Mouse (Mus musculus) midbrain, postnatal 0 days (tissue): Measurements from ENCODE around the gene Dhx33. TPM values are rescaled to one million over a fixed set of nuclear protein-coding genes. Genes with fewer than 3 reads are reported as not detected.

Experiments
- ATAC-seq: fragments of 200-750 bp; cut with Nextera tagmentation; 2 replicates; pipeline ENCODE4 v1.8.0; 2017; ENCODE audit warnings: moderate number of reproducible peaks, mild to moderate bottlenecking, moderate TSS enrichment, moderate library complexity; ENCODE audit not compliant: low FRiP score
- DNase-seq: peaks from one replicate; pipeline ENCODE4 v3.0.0-alpha.2; 2015; ENCODE audit warnings: low spot score
- H3K27ac ChIP-seq: fragments of 300-500 bp; sonication (generic); 2 replicates; pipeline ENCODE4 v1.5.1; 2014; ENCODE audit warnings: low read depth, mild to moderate bottlenecking, low read length, mixed read lengths
- H3K27me3 ChIP-seq: fragments of 300-500 bp; sonication (generic); 2 replicates; pipeline ENCODE4 v1.6.1; 2014; ENCODE audit warnings: low read length, control low read depth, mixed read lengths; ENCODE audit not compliant: insufficient read depth
- H3K36me3 ChIP-seq: fragments of 300-500 bp; sonication (generic); 2 replicates; pipeline ENCODE4 v1.6.1; 2014; ENCODE audit warnings: low read length, control low read depth, mixed read lengths; ENCODE audit not compliant: insufficient read depth
- H3K4me1 ChIP-seq: fragments of 300-500 bp; sonication (generic); 2 replicates; pipeline ENCODE4 v1.6.1; 2014; ENCODE audit warnings: mild to moderate bottlenecking, control low read depth, antibody characterized with exemption, low read length, mixed read lengths; ENCODE audit not compliant: insufficient read depth
- H3K4me2 ChIP-seq: fragments of 300-500 bp; sonication (generic); 2 replicates; pipeline ENCODE4 v1.6.1; 2014; ENCODE audit warnings: low read depth, mild to moderate bottlenecking, low read length, mixed read lengths; ENCODE audit not compliant: poor library complexity, severe bottlenecking
- H3K4me3 ChIP-seq: fragments of 300-500 bp; sonication (generic); 2 replicates; pipeline ENCODE4 v1.5.1; 2014; ENCODE audit warnings: low read depth, mild to moderate bottlenecking, low read length, moderate library complexity
- H3K9ac ChIP-seq: fragments of 300-500 bp; sonication (generic); replicated peaks from 2 replicates; pipeline ENCODE4 v1.6.1; 2014; ENCODE audit warnings: mild to moderate bottlenecking, low read length, moderate library complexity, mixed read lengths; ENCODE audit not compliant: poor library complexity, severe bottlenecking
- H3K9me3 ChIP-seq: fragments of 300-500 bp; sonication (generic); 2 replicates; pipeline ENCODE4 v1.6.1; 2016; ENCODE audit warnings: low read length, control low read depth
- CTCF ChIP-seq: IDR thresholded peaks from 2 replicates; pipeline ENCODE4 v1.5.1; 2016; ENCODE audit warnings: antibody characterized with exemption, mild to moderate bottlenecking
- WGBS: fragments of 180-500 bp; shearing (Covaris S2); extraction: QIAGEN DNeasy Blood & Tissue Kit; methylation state at CpG from one replicate; pipeline ENCODE4 v1.1.7; 2014; 5-methylcytosine and 5-hydroxymethylcytosine counted together
- polyA plus RNA-seq: library from polyadenylated mRNA; unstranded; fragments of >200 nt; fragmentation: Nextera tagmentation; extraction: Ambion mirVana; gene quantifications from 2 replicates; pipeline ENCODE4 v1.2.1, GENCODE M21; 2015
- total RNA-seq: library from RNA; depleted of rRNA; stranded (reverse); fragments of >200 nt; gene quantifications from 2 replicates; pipeline ENCODE4 v1.2.3, GENCODE M21; 2014

The Dhx33 gene
- total and polyA plus RNA-seq, 2 experiments from 2014 or later = 10.1 to 24.0 TPM

GRCm38 (mm10) chr11:70980232-70980631 lies 24.0 kb downstream of the Dhx33 start:
- TF ChIP-seq CTCF = no peak
- Histone ChIP-seq H3K4me3 (no peak overlapping the region), H3K36me3 (peaks cover 43% of the 10 kb centered on the region), H3K4me1 (no peaks in the 10 kb centered on the region), H3K27me3 (no peaks in the 10 kb centered on the region), H3K4me2 (no peak overlapping the region), H3K9ac (no peak overlapping the region), H3K27ac (no peak overlapping the region), H3K9me3 (no peaks in the 10 kb centered on the region)
- no peak for ATAC-seq
- 89% methylated on average over 6 of the region's 6 CpGs for WGBS
- no peak for DNase-seq

DNA sequence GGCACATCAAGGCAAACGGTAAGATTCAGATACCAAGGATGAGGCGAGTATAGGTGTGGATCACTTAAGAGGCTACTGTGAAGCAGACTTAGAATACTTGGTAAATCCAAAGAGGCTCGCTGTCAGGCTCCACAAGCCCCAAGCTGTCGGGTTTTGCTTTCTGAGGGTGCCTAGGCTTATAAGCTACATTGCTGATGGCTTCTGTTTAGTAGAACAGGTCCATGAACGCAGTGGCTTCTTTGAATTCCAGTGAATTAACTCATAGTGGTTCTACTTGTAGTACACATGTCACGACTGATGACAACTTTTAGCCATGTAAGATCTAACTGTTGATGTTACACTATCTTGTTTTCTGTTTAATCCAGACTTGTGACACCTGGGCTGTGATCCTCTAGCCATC lies 26.9 kb downstream of the Dhx33 start:
- WGBS = 95% methylated on average over 6 of the region's 6 CpGs
- TF ChIP-seq CTCF = no peak
- Histone ChIP-seq H3K9me3 (no peaks in the 10 kb centered on the region), H3K27me3 (no peaks in the 10 kb centered on the region), H3K27ac (no peak overlapping the region), H3K4me1 (no peaks in the 10 kb centered on the region), H3K36me3 (peaks cover 53% of the 10 kb centered on the region), H3K4me2 (no peak overlapping the region), H3K9ac (no peak overlapping the region), H3K4me3 (no peak overlapping the region)
- DNase-seq (no peak), ATAC-seq (no peak)

DNA sequence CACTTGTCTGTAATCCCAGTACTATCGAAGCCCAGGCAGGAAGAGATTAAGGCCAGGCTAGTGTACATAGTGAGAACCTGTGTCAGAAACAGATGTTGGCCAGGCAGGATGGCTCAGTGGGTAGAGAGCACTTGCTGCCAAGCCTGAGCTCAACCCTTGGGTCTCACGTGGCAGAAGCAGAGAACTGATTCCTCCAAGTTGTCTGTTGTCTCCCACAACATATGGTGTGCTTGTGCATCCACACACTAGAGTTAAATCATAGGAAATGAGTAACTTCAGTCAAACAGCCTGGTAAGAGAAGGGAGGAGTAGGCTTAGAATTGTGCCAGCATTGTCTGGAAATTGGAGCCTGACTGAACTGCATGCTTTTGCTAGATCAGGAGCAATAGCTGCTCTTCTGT lies 29.0 kb downstream of the Dhx33 start:
- Histone ChIP-seq H3K9ac (no peak overlapping the region), H3K4me1 (no peaks in the 10 kb centered on the region), H3K27me3 (no peaks in the 10 kb centered on the region), H3K4me2 (no peak overlapping the region), H3K27ac (no peak overlapping the region), H3K4me3 (no peak overlapping the region), H3K36me3 (peaks cover 43% of the 10 kb centered on the region), H3K9me3 (no peaks in the 10 kb centered on the region)
- DNase-seq (no peak), ATAC-seq (no peak)
- TF ChIP-seq CTCF = no peak
- WGBS = 78% methylated on average over 2 of the region's 2 CpGs

DNA sequence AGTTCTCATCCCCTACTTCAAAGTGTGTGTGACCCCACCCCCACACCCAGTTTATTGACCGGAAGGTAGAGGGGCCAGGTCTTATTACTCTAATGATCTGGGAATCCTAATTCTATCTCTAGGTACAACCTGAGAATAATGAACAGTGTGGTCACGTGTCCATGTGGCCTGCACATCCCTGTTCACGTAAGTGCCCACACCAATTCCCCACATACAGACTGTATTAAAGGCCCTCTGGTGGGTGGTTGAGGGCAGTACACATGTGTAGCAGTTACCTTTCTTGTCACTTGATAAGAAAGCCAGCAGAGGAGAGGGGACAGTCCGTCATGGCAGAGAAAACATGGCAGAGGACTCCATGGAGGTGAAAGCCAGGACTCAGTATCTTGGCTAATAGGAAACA lies 30.3 kb downstream of the Dhx33 start:
- no peak overlapping the region for H3K9ac ChIP-seq
- WGBS = 71% methylated on average over 4 of the region's 4 CpGs
- peaks cover 38% of the 10 kb centered on the region for H3K36me3 ChIP-seq
- H3K27ac ChIP-seq = no peak overlapping the region
- H3K4me1 ChIP-seq = no peaks in the 10 kb centered on the region
- TF ChIP-seq CTCF = peak; percentile 61
- ATAC-seq = no peak
- no peaks in the 10 kb centered on the region for H3K9me3 ChIP-seq
- H3K4me3 ChIP-seq = no peak overlapping the region
- no peak overlapping the region for H3K4me2 ChIP-seq
- no peaks in the 10 kb centered on the region for H3K27me3 ChIP-seq
- peak; percentile 33 for DNase-seq

- no peaks in the 10 kb centered on the region for H3K9me3 ChIP-seq
- no peaks in the 10 kb centered on the region; the same call in 1 of the 2 replicates for H3K4me1 ChIP-seq
- H3K4me2 ChIP-seq = no peak overlapping the region
- H3K27me3 ChIP-seq = no peaks in the 10 kb centered on the region
- H3K27ac ChIP-seq = no peak overlapping the region
- 59% methylated on average over 1 of the region's 1 CpGs for WGBS
- TF ChIP-seq CTCF = no peak
- peaks cover 27% of the 10 kb centered on the region for H3K36me3 ChIP-seq
- ATAC-seq (no peak), DNase-seq (no peak)
- H3K9ac ChIP-seq = no peak overlapping the region
- H3K4me3 ChIP-seq = no peak overlapping the region
These were observed 31.7 kb downstream of the Dhx33 start for GRCm38 (mm10) chr11:70972586-70972985.

DNA sequence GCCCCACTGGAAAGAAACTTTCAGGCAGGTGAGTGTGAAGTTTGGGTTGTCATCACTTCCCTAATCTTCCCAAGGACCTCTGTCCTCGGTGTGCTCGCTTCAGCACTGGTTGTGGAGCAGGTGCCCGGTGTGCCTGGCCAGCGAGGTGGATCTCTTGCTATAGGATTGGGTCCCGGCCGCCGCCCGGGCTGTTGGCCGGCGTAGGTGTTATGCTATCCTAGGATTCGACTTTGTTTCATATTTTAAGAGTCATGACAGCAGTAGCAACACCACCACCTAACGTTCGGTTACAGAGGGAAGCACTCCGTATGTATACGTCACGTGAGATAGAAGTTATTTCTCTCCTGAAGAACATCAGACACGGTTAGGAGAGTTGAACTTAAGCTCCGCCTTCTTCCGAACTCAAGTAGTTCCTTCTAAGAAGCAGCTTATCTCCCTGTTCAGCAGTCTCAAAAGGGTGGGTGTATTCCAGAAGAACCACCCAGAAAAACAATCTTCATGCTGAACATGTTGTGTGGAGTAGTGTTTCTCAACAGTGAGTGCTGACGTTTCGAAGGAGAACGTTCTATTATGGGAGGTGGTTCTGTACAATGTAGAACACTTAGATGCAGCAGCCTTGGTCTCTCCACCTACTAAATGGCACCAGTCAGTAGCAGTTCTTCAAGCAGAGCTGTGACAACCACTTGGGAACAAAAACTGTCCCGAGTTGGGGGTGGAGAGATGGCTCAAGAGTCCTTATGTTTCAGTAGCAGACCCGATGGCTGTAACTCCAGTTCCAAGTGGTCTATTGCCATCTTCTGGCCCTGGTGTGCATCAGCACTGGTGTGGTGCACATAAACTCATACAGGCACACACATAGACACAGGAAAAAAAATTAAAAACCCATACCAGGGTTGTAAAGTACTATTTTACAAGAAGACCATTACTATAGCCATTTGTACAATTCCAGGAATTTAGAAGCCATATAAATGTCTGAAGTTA lies 33.4 kb downstream of the Dhx33 start:
- Histone ChIP-seq H3K4me2 (peak overlapping the region; percentile 88), H3K27ac (peak overlapping the region; percentile 74), H3K36me3 (peaks cover 15% of the 10 kb centered on the region), H3K9ac (peak overlapping the region; percentile 59), H3K4me1 (no peaks in the 10 kb centered on the region; the same call in 1 of the 2 replicates), H3K27me3 (no peaks in the 10 kb centered on the region), H3K4me3 (peak overlapping the region; percentile 96), H3K9me3 (no peaks in the 10 kb centered on the region)
- DNase-seq = peak; percentile 52
- WGBS = 16% methylated on average over 24 of the region's 24 CpGs
- peak; percentile 22; the same call in 1 of the 2 replicates for ATAC-seq
- TF ChIP-seq CTCF = peak; percentile 57
